Mouse (Mus musculus) monocyte, adult 5-6 weeks (primary cell): ENCODE measurements around the gene Fpgt. TPM values are rescaled to one million over a fixed set of nuclear protein-coding genes. Genes with fewer than 3 reads are reported as not detected.

Experiments
- total RNA-seq: library from RNA; stranded (forward); fragments of 200-1000, 200-491, 200-594 nt; gene quantifications from 3 replicates; pipeline ENCODE4 v1.2.3, GENCODE M21; 2017

The Fpgt gene
- total RNA-seq, 1 experiment from 2014 or later, result 21.8 TPM

Other genes starting within 250 kb of the Fpgt start
- not detected in 3 replicates for gene Tnni3k, start 38.0 kb downstream of the Fpgt start, total RNA-seq
- gene Lrriq3, start within 50 bp of the Fpgt start, total RNA-seq, result 0.49 TPM in 1 of 3 replicates, not detected in the others